Mouse (Mus musculus) mouse embryonic stem cell (cell line): ENCODE data around the gene Med25.
"Not testable (repeated sequence)": the region's sequence is repeated elsewhere in the genome, so short reads cannot be mapped to it uniquely, and the experiment has no call there.

ENCODE experiments used
- in situ Hi-C, 2 experiments: fragments of 300-500 bp; cut with MboI; formaldehyde crosslinking; loops; 1 replicate in 1 of 2; 3 replicates in 1 of 2; pipeline ENCODE4 v1.14.3; 2019 to 2020; ENCODE audit warnings: low sequenced_read_pairs in 2 of 2, low pct_unique_long_range_greater_than_20kb in 1 of 2, mixed read lengths in 1 of 2; ENCODE audit not compliant: unreplicated experiment in 1 of 2

Med25 gene

GRCm38 (mm10) chr7:44895593-44896434 lies 3.3 kb upstream of the Med25 start, which contains the start of gene Fuz:
Gene Fuz, plus strand, starts transcription at chr7:44896079.
- in situ Hi-C loops, result no loop called here

- in situ Hi-C loops, result no loop called here
Observed at GRCm38 (mm10) chr7:44895206-44895592, 2.7 kb upstream of the Med25 start.

- in situ Hi-C loops, result no loop called here
Observed at GRCm38 (mm10) chr7:44894175-44894574, 1.7 kb upstream of the Med25 start.

GRCm38 (mm10) chr7:44893197-44893596 lies 685 bp upstream of the Med25 start:
- in situ Hi-C loops, result no loop called here

GRCm38 (mm10) chr7:44891611-44892010 lies 901 bp downstream of the Med25 start:
- in situ Hi-C loops, result no loop called here

DNA sequence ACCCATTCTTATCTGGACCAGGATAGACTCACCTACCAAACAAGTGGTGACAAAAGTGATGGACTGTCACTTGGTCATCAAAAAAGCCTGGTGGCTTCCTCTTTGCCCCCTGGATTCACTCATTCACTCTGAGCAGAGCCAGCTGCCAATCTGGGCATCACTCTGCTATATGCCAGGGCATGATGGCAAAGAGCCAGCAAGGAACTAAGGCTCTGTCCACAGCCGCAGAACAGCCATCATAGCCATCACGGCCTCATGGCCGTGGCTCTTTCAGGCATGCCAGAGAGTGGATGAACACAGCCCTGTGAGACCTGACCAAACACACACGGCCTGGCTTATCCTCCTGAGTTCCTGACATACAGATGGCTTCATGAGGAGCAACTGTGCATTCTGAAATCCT lies 1.8 kb downstream of the Med25 start:
- in situ Hi-C loops, result no loop called here

DNA sequence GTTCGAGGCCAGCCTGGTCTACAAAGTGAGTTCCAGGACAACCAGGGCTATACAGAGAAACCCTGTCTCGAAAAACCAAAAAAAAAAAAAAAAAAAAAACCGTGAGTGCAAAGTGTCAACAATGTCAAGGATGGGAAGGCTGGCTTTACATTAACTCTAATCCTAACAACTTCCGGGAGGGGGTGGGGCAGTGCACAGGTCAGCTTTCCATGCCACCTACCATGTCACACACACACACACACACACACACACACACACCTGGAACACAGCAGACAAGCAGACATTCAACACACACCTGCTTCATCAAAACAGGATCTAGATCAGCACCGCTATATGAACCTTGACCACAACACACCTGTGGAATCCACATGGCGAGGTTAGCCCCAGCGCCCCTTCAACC lies 2.3 kb downstream of the Med25 start:
- in situ Hi-C loops, result no loop called here

DNA sequence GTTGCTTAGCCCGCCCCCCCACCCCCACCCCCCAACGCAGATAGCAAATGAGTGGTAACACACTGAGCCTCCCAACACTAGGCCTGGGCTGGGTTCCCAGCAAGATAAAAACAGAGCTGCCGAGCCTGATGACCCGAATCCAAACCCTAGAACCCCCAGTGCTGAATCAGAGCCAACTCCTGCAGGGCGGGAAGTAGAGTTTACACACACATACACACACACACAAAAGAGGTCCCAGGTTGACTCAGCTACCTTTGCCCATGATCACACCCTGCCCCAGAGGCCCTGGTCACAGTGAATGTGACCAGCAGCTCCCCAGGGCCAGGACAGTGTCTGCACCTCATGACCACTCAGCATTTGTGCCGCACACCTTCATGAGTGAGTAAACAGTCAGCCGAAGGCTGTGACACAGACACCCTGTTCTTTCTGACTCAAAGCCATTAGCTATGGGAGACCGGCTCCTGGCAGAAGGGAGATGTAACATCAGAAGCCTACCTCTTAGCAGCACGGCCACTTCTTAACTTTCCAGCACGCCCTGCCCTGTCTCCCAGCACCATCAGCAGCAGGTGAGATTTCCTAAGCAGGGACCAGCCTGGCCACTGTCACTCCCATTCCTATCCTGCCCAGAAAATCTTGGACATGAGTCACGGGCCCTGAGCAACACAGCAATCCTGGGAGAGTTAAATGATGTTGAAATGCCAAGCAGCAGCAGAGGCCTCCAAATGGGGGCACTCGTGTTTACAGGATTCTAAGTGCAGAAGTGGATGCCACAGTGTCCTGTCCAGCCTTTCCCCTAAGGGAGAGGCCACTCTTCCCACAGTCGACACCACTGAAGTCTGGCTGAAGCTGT lies 4.0 kb downstream of the Med25 start:
- in situ Hi-C loops, result no loop called here

DNA sequence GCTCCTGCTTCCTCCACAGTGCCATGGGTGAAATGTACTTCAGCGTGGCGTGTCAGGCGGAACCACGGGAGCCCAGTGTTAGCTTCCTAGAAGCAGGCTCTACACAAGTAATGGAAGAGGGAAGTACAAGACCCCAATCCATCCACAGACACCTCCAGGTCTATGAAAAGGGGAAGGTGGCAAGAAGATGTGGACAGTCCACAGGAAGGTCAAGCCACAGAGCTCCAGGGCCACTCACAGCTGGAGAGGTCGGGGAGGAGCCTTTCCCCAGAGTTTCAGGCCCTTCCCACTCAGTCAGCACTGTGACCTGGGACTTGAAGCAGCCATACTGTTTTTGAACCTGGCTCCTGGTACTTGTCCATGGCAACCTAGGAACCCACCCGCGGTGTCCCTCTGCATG lies 5.5 kb downstream of the Med25 start:
- in situ Hi-C loops, result no loop called here

GRCm38 (mm10) chr7:44884637-44885036 lies 7.9 kb downstream of the Med25 start:
- in situ Hi-C loops, result no loop called here

GRCm38 (mm10) chr7:44883036-44883435 lies 9.5 kb downstream of the Med25 start:
- in situ Hi-C loops, result no loop called here

DNA sequence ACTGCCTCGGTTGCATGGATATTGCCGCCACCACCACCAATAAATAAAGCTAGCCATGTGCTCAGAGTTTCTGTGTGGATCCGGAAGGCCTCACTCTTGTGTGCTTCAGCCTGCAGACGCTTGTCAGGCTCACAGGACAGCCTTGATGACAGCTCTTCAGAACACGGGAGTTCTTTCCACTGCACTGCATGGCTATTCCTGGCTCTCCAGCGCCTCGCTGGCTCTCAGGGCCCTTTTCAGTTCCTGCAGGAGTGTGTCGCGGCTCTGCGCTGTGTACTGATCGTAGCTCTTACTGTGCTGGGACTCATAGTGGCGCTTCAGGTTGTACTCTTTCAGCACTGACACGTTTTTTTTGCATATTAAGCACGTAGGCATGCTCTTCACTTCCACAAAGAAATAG lies 14.7 kb downstream of the Med25 start:
- in situ Hi-C loops, result no loop called here

- in situ Hi-C loops, result not testable (repeated sequence)
Observed at GRCm38 (mm10) chr7:44871774-44872173, 20.7 kb downstream of the Med25 start.

DNA sequence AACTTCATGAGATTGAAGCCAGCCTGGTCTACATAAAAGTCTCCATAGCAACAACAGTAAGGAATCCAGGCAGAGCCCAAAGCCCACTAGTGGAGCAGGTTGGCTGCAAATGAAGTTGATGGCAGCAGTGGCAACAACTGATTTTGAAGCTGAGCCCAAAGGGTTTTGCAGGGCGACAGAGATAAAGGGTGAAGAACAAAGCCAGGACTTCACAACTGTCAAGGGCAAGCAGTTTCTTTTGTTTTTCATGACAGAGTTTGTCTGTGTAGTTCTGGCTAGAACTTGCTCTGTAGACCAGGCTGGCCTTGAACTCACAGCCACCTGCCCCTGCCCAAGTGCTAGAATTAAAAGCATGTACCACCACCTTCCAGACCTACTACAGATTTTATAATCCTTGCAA lies 21.3 kb downstream of the Med25 start:
- in situ Hi-C loops, result no loop called here

- in situ Hi-C loops, result no loop called here
Observed at GRCm38 (mm10) chr7:44870614-44871013, 21.9 kb downstream of the Med25 start.

GRCm38 (mm10) chr7:44869697-44870528 lies 22.6 kb downstream of the Med25 start, which contains the start of gene Ptov1:
Gene Ptov1, minus strand, starts transcription at chr7:44869788.
- in situ Hi-C loops, result no loop called here

DNA sequence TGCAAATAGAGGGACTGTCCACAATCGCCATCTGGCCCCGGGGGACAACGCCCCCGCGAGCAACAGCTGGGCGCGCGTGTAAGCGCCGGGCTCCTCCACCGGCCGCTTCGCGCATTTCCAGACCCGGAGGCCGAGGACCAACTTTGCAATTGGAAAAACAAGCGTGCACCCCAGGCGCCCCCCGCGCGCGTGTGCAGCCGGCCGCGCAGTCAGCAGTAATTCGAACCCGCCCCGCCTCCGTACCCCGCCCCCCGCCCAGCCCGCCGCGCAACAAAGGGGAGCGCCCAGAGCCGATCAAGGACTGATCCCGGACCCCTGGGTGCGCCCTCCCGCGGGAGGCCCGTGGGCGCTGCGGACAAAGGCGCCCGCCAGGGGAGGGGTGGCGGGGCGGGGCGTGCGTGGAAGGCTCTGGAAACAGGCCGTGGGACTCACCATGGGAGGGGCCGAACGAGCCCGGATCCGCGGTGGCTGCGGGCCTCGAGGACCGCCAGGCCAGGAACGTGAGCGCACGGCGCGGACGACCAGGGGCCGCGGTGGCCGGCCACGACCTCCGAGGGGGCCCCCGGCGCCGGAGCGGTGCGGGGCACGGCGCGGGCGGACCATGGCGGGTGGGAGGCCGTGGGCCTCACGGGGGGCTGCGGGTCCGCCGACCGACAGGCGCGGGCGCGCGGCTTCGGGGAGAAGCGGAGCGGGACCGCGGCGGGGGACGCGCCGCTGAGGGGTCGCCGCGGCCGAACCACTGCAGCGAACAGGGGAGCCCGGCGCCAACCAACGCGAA lies 23.4 kb downstream of the Med25 start:
- in situ Hi-C loops, result no loop called here

DNA sequence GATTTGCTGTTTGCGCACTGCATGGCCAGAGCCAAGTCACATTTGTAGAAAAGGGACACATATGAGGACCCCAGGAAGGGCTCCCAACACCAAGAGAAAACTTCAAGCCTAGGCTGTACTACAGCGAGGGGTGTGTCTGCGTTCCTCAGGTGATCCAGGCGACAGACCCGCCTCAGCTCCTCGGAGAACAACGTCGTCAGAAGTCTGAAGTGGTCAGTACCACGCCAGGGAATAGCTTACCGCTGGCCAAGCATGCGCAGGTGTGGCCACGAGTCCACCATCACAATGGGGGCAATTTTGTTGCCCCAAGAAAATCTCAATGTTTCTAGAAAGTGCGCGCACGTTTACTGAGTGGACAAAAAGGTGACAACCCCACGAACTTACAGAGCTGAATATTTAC lies 24.0 kb downstream of the Med25 start:
- in situ Hi-C loops, result no loop called here
